Mouse (Mus musculus) layer of hippocampus, adult 8-10 months (tissue): Measurements from ENCODE around the gene Ston1. TPM values are rescaled to one million over a fixed set of nuclear protein-coding genes. Genes with fewer than 3 reads are reported as not detected.

Experiments used
- DNase-seq, 2 experiments: peaks; one replicate each; pipeline ENCODE4 v3.0.0; 2022; ENCODE audit warnings: low spot score in 2 of 2
- total RNA-seq, 4 experiments: library from RNA; stranded (reverse); gene quantifications; 2 replicates each; pipeline ENCODE4 v1.2.4; 2022

Gene Ston1
- total RNA-seq, 4 experiments from 2014 or later: 11.3 to 16.7 (median 15.4) TPM

GRCm38 (mm10) chr17:88675310-88676309, 78.1 kb downstream of the Ston1 start:
- DNase-seq: no peak

- no peak for DNase-seq
These were observed 90.7 kb downstream of the Ston1 start for GRCm38 (mm10) chr17:88688226-88688625.

DNA sequence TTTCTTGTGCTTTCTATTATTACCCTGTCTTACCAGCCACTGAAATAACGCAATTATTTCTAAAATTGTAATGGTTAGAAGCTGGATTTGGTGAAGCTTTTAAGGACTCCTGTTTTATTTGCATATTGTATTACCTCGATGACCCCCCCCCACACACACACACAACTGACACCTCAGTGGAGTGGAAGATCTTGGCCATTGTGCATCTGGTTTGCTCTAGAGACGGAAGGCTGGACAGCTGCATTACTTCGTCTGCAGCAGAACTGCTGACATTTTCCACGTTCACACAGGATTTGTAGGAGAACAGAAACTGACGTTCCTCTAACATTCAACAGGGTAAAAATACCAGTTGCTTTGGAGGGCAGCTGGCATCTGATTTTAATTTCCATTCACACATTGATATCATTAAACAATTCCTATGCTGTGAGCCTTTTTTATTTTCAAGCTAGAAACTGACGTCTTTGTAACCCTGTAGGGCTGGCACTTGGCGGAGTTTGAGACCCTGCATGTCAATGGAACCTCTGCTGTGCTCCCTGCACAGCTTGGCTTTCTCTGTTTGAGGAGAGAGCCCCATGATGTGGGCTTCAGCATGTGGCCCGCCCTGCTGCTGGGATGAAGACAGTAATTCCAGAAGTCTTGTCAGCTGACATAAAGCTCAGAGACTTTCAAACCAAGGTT, 99.3 kb downstream of the Ston1 start:
- DNase-seq: no peak

GRCm38 (mm10) chr17:88700901-88701300, 103.4 kb downstream of the Ston1 start:
- no peak for DNase-seq

DNA sequence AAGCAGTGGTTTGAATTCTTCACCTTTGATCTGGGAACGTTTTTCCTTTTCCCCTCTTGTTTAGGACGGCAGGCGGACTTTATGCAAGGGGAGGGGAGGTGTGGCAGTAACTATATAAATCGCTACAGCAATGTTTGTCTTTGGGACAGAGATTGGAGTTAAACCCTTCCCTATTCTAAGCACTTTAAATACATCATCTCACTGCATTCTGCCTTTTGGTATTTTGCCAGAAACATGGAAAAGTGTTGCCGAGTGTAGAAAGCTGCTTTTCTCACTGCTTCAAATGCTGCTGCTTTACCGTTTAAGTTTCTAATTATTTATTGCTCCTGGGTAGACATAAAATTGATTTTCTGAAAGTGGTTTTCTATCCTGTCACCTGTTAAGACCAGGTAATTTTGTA, 104.9 kb downstream of the Ston1 start:
- DNase-seq: no peak

DNA sequence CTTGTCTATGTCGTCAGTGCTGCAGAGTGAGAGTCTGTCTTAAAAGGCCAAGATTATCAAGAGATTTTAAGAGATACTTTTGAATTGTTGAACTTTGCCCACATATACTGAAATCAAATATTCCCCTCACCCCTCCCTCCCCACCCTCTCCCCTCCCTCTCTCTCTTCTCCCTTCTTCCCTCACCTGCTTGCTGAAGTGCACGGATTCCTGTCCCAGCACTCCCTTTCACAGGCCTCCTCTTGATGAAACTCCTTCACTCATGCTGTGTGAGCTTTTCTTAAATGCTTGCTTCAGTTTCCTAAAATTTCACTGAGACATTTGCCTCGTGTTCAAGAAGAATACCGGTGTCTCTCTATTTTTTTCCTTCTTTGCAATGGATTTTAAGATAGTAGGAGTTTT, 105.6 kb downstream of the Ston1 start:
- no peak for DNase-seq

DNA sequence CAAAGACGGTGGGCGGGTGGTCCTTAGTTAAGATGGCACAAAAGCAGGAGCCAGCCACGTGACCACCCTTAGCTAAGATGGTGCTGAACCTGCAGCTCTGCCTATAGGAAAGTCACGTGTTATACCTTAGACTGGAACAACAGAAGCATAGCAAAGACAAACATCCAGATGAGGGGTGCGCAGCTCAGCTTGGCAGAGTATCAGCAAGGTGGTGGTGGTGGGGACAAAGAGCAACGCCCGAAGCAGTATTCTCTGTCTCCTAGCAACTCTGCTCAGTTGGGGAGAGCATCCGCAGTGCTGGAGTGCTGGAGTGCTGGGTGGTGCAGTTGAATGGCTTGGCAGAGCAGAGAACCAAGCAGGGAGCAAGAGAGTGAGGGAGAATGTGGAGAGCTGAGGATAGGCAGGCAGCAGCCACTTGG, 108.8 kb downstream of the Ston1 start:
- no peak for DNase-seq

Other genes starting within 250 kb of the Ston1 start
- 10 to 100 TPM; 22.9 to 25.2 (median 24.0) TPM for gene Foxn2, start 157.0 kb upstream of the Ston1 start, total RNA-seq
- gene Ppp1r21, start 67.6 kb upstream of the Ston1 start, total RNA-seq: 10 to 100 TPM; 71.9 to 83.2 (median 78.0) TPM
- gene Gtf2a1l, start 71.0 kb downstream of the Ston1 start, total RNA-seq: under 1 TPM in 1 of 4 experiments, not detected in 3; 0.34 TPM
- gene Lhcgr, start 194.3 kb downstream of the Ston1 start, total RNA-seq: under 1 TPM in 3 of 4 experiments, not detected in 1; 0.08 to 0.45 (median 0.19) TPM